In genomic region chr3:89871339-89871914, GRCm38 (mm10) we compare ENCODE assay signal across 2 mouse cellular contexts.
A peak's percentile ranks its signal among the peaks of the same experiment; 100 is the strongest.
TF ChIP-seq lines count a peak whose summit lies in the region.

No protein-coding gene starts in this region.

TF ChIP-seq in CH12.LX, 34 proteins besides CTCF, POLR2A, EP300 and RAD21 (continued from another document):
- TF ChIP-seq MEF2A (IDR thresholded peaks at IDR 0.05; ENCODE audit: borderline replicate concordance, low read depth, low read length) (no peak), MAX (IDR thresholded peaks at IDR 0.05; ENCODE audit: low read length) (no peak)

TF ChIP-seq in MEL, 35 proteins besides CTCF, POLR2A, EP300 and RAD21 (continued from another document):
- TF ChIP-seq USF1 (IDR thresholded peaks at IDR 0.05; ENCODE audit: low read depth, low read length), result peak; percentile 84
- TF ChIP-seq USF2 (IDR thresholded peaks at IDR 0.05; ENCODE audit: borderline replicate concordance in 1 of 2, insufficient read depth in 1 of 2, low read depth in 1 of 2, low read length in 2 of 2), result no peak
- no peak for TF ChIP-seq JUND (IDR thresholded peaks at IDR 0.05; ENCODE audit: low read depth, low read length)
- no peak for TF ChIP-seq GABPA (IDR thresholded peaks at IDR 0.05; ENCODE audit: low read depth, low read length)
- TF ChIP-seq NRF1 (IDR thresholded peaks at IDR 0.05; ENCODE audit: insufficient read depth, low read depth, low read length, poor library complexity, severe bottlenecking), result no peak
- TF ChIP-seq SMC3 (IDR thresholded peaks at IDR 0.05; ENCODE audit: low read depth, low read length), result no peak
- TF ChIP-seq MEF2A (IDR thresholded peaks at IDR 0.05; ENCODE audit: extremely low read depth, insufficient replicate concordance, low read depth, low read length, poor library complexity, severe bottlenecking), result no peak
- 0 out of 2 replicates have a peak, but pooled peaks have one; percentile 12 for TF ChIP-seq MAZ (IDR thresholded peaks at IDR 0.05; ENCODE audit: low read depth, low read length)
- TF ChIP-seq BHLHE40 (IDR thresholded peaks at IDR 0.05; ENCODE audit: borderline replicate concordance, low read depth, low read length), result peak; percentile 76
- TF ChIP-seq MYC (IDR thresholded peaks at IDR 0.05; ENCODE audit: low read depth, low read length), result no peak
- TF ChIP-seq HCFC1 (IDR thresholded peaks at IDR 0.05; ENCODE audit: low read depth, low read length), result no peak
- no peak for TF ChIP-seq POLR2AphosphoS2 (IDR thresholded peaks at IDR 0.05; ENCODE audit: low read length)
- TF ChIP-seq ZNF384 (IDR thresholded peaks at IDR 0.05; ENCODE audit: low read depth, low read length), result peak; percentile 92
- no peak for TF ChIP-seq MAFK (IDR thresholded peaks at IDR 0.05; ENCODE audit: borderline replicate concordance, low read depth, low read length)
- TF ChIP-seq TCF12 (IDR thresholded peaks at IDR 0.05; ENCODE audit: low read depth, low read length), result no peak
- no peak for TF ChIP-seq KAT2A (conservative IDR thresholded peaks at IDR 0.05; ENCODE audit: low read depth, low read length)
- no peak for TF ChIP-seq MYB (IDR thresholded peaks at IDR 0.05; ENCODE audit: low read depth, low read length)
- TF ChIP-seq POLR2AphosphoS5 (IDR thresholded peaks at IDR 0.05; ENCODE audit: borderline replicate concordance, low read depth, low read length), result no peak
- TF ChIP-seq TBP (IDR thresholded peaks at IDR 0.05; ENCODE audit: low read depth, low read length), result peak; percentile 28; the same call in 1 of the 2 replicates
- no peak for TF ChIP-seq GATA1 (IDR thresholded peaks at IDR 0.05; ENCODE audit: low read depth, low read length)
